Mouse (Mus musculus) erythroid progenitor cell, adult 5-6 weeks (primary cell): ENCODE results near the gene Fbxo31. TPM values are rescaled to one million over a fixed set of nuclear protein-coding genes. Genes with fewer than 3 reads are reported as not detected.
"Not testable (repeated sequence)": the region's sequence is repeated elsewhere in the genome, so short reads cannot be mapped to it uniquely, and the experiment has no call there.

Experiments used
- ATAC-seq: replicated peaks from 2 replicates; pipeline ENCODE4 v1.8.0; 2016; ENCODE audit warnings: moderate number of reproducible peaks, mild to moderate bottlenecking, moderate TSS enrichment, inconsistent platforms; ENCODE audit not compliant: poor library complexity, low FRiP score, severe bottlenecking
- total RNA-seq, 2 experiments: library from RNA; stranded (forward) in 1 of 2; stranded (reverse) in 1 of 2; fragments of 150-400 nt in 1 of 2; fragments of 186-747, 209-891 nt in 1 of 2; gene quantifications; 2 replicates each; pipeline versions ENCODE4 v1.2.3 to v1.2.4; 2015 to 2017; ENCODE audit warnings: low replicate concordance in 2 of 2

Gene Fbxo31
- 1.7 and 2.2 TPM in 2 replicates for total RNA-seq (2015; ENCODE audit: low replicate concordance)
- 1.5 and 3.5 TPM in 2 replicates for total RNA-seq (2017; ENCODE audit: low replicate concordance)

GRCm38 (mm10) chr8:121578676-121579451 is at the start of gene Fbxo31:
TSS of gene Fbxo31 (minus strand) at chr8:121578806.
- peak; percentile 79 for ATAC-seq

GRCm38 (mm10) chr8:121623043-121623442 is 44.4 kb upstream of the Fbxo31 start:
- no peak for ATAC-seq

- no peak for ATAC-seq
These were observed 43.3 kb upstream of the Fbxo31 start for GRCm38 (mm10) chr8:121621879-121622278.

- no peak for ATAC-seq
These were observed 42.4 kb upstream of the Fbxo31 start for GRCm38 (mm10) chr8:121620801-121621516.

GRCm38 (mm10) chr8:121619401-121619995 is 40.9 kb upstream of the Fbxo31 start:
- no peak for ATAC-seq

GRCm38 (mm10) chr8:121613419-121613818 is 34.8 kb upstream of the Fbxo31 start:
- no peak for ATAC-seq

GRCm38 (mm10) chr8:121609916-121610315 is 31.3 kb upstream of the Fbxo31 start:
- ATAC-seq, result no peak

GRCm38 (mm10) chr8:121609251-121609650 is 30.6 kb upstream of the Fbxo31 start:
- ATAC-seq, result no peak

- no peak for ATAC-seq
These were observed 29.1 kb upstream of the Fbxo31 start for GRCm38 (mm10) chr8:121607661-121608060.

- no peak for ATAC-seq
These were observed 25.2 kb upstream of the Fbxo31 start for GRCm38 (mm10) chr8:121603801-121604200.

- peak; percentile 41; the same call in 1 of the 2 replicates for ATAC-seq
These were observed 24.3 kb upstream of the Fbxo31 start for GRCm38 (mm10) chr8:121602860-121603259.

- ATAC-seq, result no peak
These were observed 23.8 kb upstream of the Fbxo31 start for GRCm38 (mm10) chr8:121602411-121602810.

GRCm38 (mm10) chr8:121599842-121600241 is 21.2 kb upstream of the Fbxo31 start:
- no peak for ATAC-seq

GRCm38 (mm10) chr8:121598892-121599291 is 20.3 kb upstream of the Fbxo31 start:
- peak; percentile 81 for ATAC-seq

- no peak for ATAC-seq
These were observed 19.6 kb upstream of the Fbxo31 start for GRCm38 (mm10) chr8:121598190-121598589.

GRCm38 (mm10) chr8:121597492-121597891 is 18.9 kb upstream of the Fbxo31 start:
- not testable (repeated sequence) for ATAC-seq

- ATAC-seq, result no peak
These were observed 15.4 kb upstream of the Fbxo31 start for GRCm38 (mm10) chr8:121593983-121594382.

- no peak for ATAC-seq
These were observed 14.7 kb upstream of the Fbxo31 start for GRCm38 (mm10) chr8:121593293-121593692.

- ATAC-seq, result peak; percentile 58
These were observed 12.8 kb upstream of the Fbxo31 start for GRCm38 (mm10) chr8:121591178-121592066.
